Mouse (Mus musculus): ENCODE results near the gene Nfkb1.

The Nfkb1 gene

GRCm38 (mm10) chr3:135691191-135692131, at the start of gene Nfkb1:
Nfkb1 (minus strand) TSS chr3:135691547.
- peak; percentile 80 for DNase-seq (ENCODE audit: low read depth)

GRCm38 (mm10) chr3:135740711-135741110, 49.4 kb upstream of the Nfkb1 start:
- no peak for DNase-seq (ENCODE audit: low read depth)

- no peak for DNase-seq (ENCODE audit: low read depth)
Observed at GRCm38 (mm10) chr3:135734736-135735135, 43.4 kb upstream of the Nfkb1 start.

- no peak for DNase-seq (ENCODE audit: low read depth)
Observed at GRCm38 (mm10) chr3:135732747-135733445, 41.5 kb upstream of the Nfkb1 start.

GRCm38 (mm10) chr3:135731292-135732047, 40.1 kb upstream of the Nfkb1 start:
- DNase-seq (ENCODE audit: low read depth): peak; percentile 98

- peak; percentile 60 for DNase-seq (ENCODE audit: low read depth)
Observed at GRCm38 (mm10) chr3:135730790-135731189, 39.4 kb upstream of the Nfkb1 start.

- peak; percentile 89 for DNase-seq (ENCODE audit: low read depth)
Observed at GRCm38 (mm10) chr3:135729575-135729974, 38.2 kb upstream of the Nfkb1 start.

GRCm38 (mm10) chr3:135728900-135729299, 37.6 kb upstream of the Nfkb1 start:
- DNase-seq (ENCODE audit: low read depth): peak; percentile 33

- no peak for DNase-seq (ENCODE audit: low read depth)
Observed at GRCm38 (mm10) chr3:135727339-135727738, 36.0 kb upstream of the Nfkb1 start.

GRCm38 (mm10) chr3:135726521-135727275, 35.4 kb upstream of the Nfkb1 start:
- DNase-seq (ENCODE audit: low read depth): no peak

GRCm38 (mm10) chr3:135726023-135726422, 34.7 kb upstream of the Nfkb1 start:
- no peak for DNase-seq (ENCODE audit: low read depth)

GRCm38 (mm10) chr3:135722104-135722503, 30.8 kb upstream of the Nfkb1 start:
- no peak for DNase-seq (ENCODE audit: low read depth)

GRCm38 (mm10) chr3:135719969-135720368, 28.6 kb upstream of the Nfkb1 start:
- no peak for DNase-seq (ENCODE audit: low read depth)

- no peak for DNase-seq (ENCODE audit: low read depth)
Observed at GRCm38 (mm10) chr3:135719179-135719532, 27.8 kb upstream of the Nfkb1 start.

- DNase-seq (ENCODE audit: low read depth): no peak
Observed at GRCm38 (mm10) chr3:135718323-135719178, 27.2 kb upstream of the Nfkb1 start.

GRCm38 (mm10) chr3:135713016-135713950, 21.9 kb upstream of the Nfkb1 start:
- peak; percentile 73 for DNase-seq (ENCODE audit: low read depth)

GRCm38 (mm10) chr3:135711613-135712012, 20.3 kb upstream of the Nfkb1 start:
- DNase-seq (ENCODE audit: low read depth): peak; percentile 46

GRCm38 (mm10) chr3:135711040-135711570, 19.8 kb upstream of the Nfkb1 start:
- DNase-seq (ENCODE audit: low read depth): no peak

GRCm38 (mm10) chr3:135703307-135703706, 12.0 kb upstream of the Nfkb1 start:
- DNase-seq (ENCODE audit: low read depth): no peak

Data from NIH3T3 (cell line).